Mouse (Mus musculus) limb, embryonic 14.5 days (tissue): ENCODE data around the gene Aoc2. TPM values are rescaled to one million over a fixed set of nuclear protein-coding genes. Genes with fewer than 3 reads are reported as not detected.

ENCODE experiments used
- ATAC-seq: fragments of 200-750 bp; cut with Nextera tagmentation; 2 replicates; pipeline ENCODE4 v1.8.0; 2017; ENCODE audit warnings: low read depth, moderate number of reproducible peaks, moderate TSS enrichment; ENCODE audit not compliant: low FRiP score
- DNase-seq: peaks from one replicate; pipeline ENCODE4 v3.0.0-alpha.2; 2015; ENCODE audit warnings: low spot score
- H3K27ac ChIP-seq: fragments of 300-500 bp; sonication (generic); replicated peaks from 2 replicates; pipeline ENCODE4 v1.5.1; 2014; ENCODE audit warnings: low read depth, mild to moderate bottlenecking, low read length, moderate library complexity, mixed read lengths
- H3K27me3 ChIP-seq: fragments of 300-500 bp; sonication (generic); 2 replicates; pipeline ENCODE4 v1.6.1; 2014; ENCODE audit warnings: low read length, mixed read lengths; ENCODE audit not compliant: control insufficient read depth, insufficient read depth
- H3K36me3 ChIP-seq: fragments of 300-500 bp; sonication (generic); 2 replicates; pipeline ENCODE4 v1.6.1; 2014; ENCODE audit warnings: mild to moderate bottlenecking, low read length, moderate library complexity, mixed read lengths; ENCODE audit not compliant: control insufficient read depth, insufficient read depth
- H3K4me1 ChIP-seq: fragments of 300-500 bp; sonication (generic); 2 replicates; pipeline ENCODE4 v1.6.1; 2014; ENCODE audit warnings: antibody characterized with exemption, low read length, mixed read lengths; ENCODE audit not compliant: control insufficient read depth, insufficient read depth
- H3K4me2 ChIP-seq: fragments of 300-500 bp; sonication (generic); replicated peaks from 2 replicates; pipeline ENCODE4 v1.6.1; 2014; ENCODE audit warnings: low read depth, mild to moderate bottlenecking, low read length, moderate library complexity; ENCODE audit not compliant: severe bottlenecking
- H3K4me3 ChIP-seq: fragments of 300-500 bp; sonication (generic); replicated peaks from 2 replicates; pipeline ENCODE4 v1.5.1; 2014; ENCODE audit warnings: low read length
- H3K9ac ChIP-seq: fragments of 300-500 bp; sonication (generic); 2 replicates; pipeline ENCODE4 v1.6.1; 2014; ENCODE audit warnings: mild to moderate bottlenecking, low read depth, low read length, moderate library complexity; ENCODE audit not compliant: severe bottlenecking
- H3K9me3 ChIP-seq: fragments of 300-500 bp; sonication (generic); 2 replicates; pipeline ENCODE4 v1.6.1; 2016; ENCODE audit warnings: low read length; ENCODE audit not compliant: control insufficient read depth
- POLR2A ChIP-seq: fragments of 200-500 bp; IDR thresholded peaks from 2 replicates; pipeline ENCODE4 v1.8.0; 2012; ENCODE audit warnings: inconsistent platforms, mild to moderate bottlenecking, moderate library complexity, borderline replicate concordance; ENCODE audit not compliant: insufficient read depth, insufficient read length; ENCODE audit errors: extremely low read depth
- WGBS: fragments of 180-500 bp; shearing (Covaris S2); extraction: QIAGEN DNeasy Blood & Tissue Kit; methylation state at CpG from one replicate; pipeline ENCODE4 v1.1.7; 2014; 5-methylcytosine and 5-hydroxymethylcytosine counted together
- microRNA-seq: library from miRNA; unstranded; fragments of <30 nt; microRNA quantifications from one replicate; pipeline ENCODE4, GENCODE M21; 2016
- polyA plus RNA-seq, 2 experiments: library from polyadenylated mRNA; depleted of rRNA in 1 of 2; stranded (reverse) in 1 of 2; unstranded in 1 of 2; fragments of >200 nt; fragmentation: Nextera tagmentation in 1 of 2; extraction: Ambion mirVana in 1 of 2; gene quantifications; 2 replicates each; pipeline versions ENCODE4 v1.2.1 to v1.2.3; 2012 to 2014

The Aoc2 gene
- polyA plus RNA-seq, 2 experiments = 0.84 to 6.2 TPM

GRCm38 (mm10) chr11:101378926-101379325 is 54.1 kb downstream of the Aoc2 start:
- Histone ChIP-seq H3K4me1 (no peaks in the 10 kb centered on the region), H3K4me2 (no peak overlapping the region), H3K27me3 (no peaks in the 10 kb centered on the region), H3K9ac (no peak overlapping the region), H3K9me3 (no peaks in the 10 kb centered on the region), H3K27ac (no peak overlapping the region), H3K4me3 (no peak overlapping the region), H3K36me3 (no peaks in the 10 kb centered on the region)
- 75% methylated on average over 6 of the region's 6 CpGs for WGBS
- no peak for TF ChIP-seq POLR2A
- no peak for ATAC-seq
- DNase-seq = no peak

Small RNA genes within 50 kb of the gene (microRNA-seq; reads per million reads assigned to microRNA genes)
- gene Gm25593 = not detected

Other genes with a start within 250 kb of the Aoc2 start
- gene Hsd17b1, start 246.7 kb upstream of the Aoc2 start, polyA plus RNA-seq (2012; rRNA removed) = 0.23 and 0.42 TPM in 2 replicates
- gene Hsd17b1, start 246.7 kb upstream of the Aoc2 start, polyA plus RNA-seq (2014; fragmentation: Nextera tagmentation; extraction: Ambion mirVana) = not detected in 2 replicates
- gene Coasy, start 242.5 kb upstream of the Aoc2 start, polyA plus RNA-seq (2012; rRNA removed) = 49.1 and 64.3 TPM in 2 replicates
- 41.9 and 43.3 TPM in 2 replicates for gene Coasy, start 242.5 kb upstream of the Aoc2 start, polyA plus RNA-seq (2014; fragmentation: Nextera tagmentation; extraction: Ambion mirVana)
- gene Mlx, start 237.8 kb upstream of the Aoc2 start, polyA plus RNA-seq (2012; rRNA removed) = 40.2 and 61.6 TPM in 2 replicates
- gene Mlx, start 237.8 kb upstream of the Aoc2 start, polyA plus RNA-seq (2014; fragmentation: Nextera tagmentation; extraction: Ambion mirVana) = 42.4 and 44.4 TPM in 2 replicates
- gene Psmc3ip, start 229.6 kb upstream of the Aoc2 start, polyA plus RNA-seq (2012; rRNA removed) = 15.7 and 24.3 TPM in 2 replicates
- gene Psmc3ip, start 229.6 kb upstream of the Aoc2 start, polyA plus RNA-seq (2014; fragmentation: Nextera tagmentation; extraction: Ambion mirVana) = 32.9 and 36.5 TPM in 2 replicates
- 53.6 and 65.4 TPM in 2 replicates for gene Retreg3, start 205.2 kb upstream of the Aoc2 start, polyA plus RNA-seq (2012; rRNA removed)
- gene Retreg3, start 205.2 kb upstream of the Aoc2 start, polyA plus RNA-seq (2014; fragmentation: Nextera tagmentation; extraction: Ambion mirVana) = 11.3 and 12.7 TPM in 2 replicates
- gene Tubg1, start 205.1 kb upstream of the Aoc2 start, polyA plus RNA-seq (2012; rRNA removed) = 32.4 and 36.8 TPM in 2 replicates
- gene Tubg1, start 205.1 kb upstream of the Aoc2 start, polyA plus RNA-seq (2014; fragmentation: Nextera tagmentation; extraction: Ambion mirVana) = 52.5 and 52.7 TPM in 2 replicates
- 6.2 and 7.3 TPM in 2 replicates for gene Tubg2, start 169.2 kb upstream of the Aoc2 start, polyA plus RNA-seq (2012; rRNA removed)
- gene Tubg2, start 169.2 kb upstream of the Aoc2 start, polyA plus RNA-seq (2014; fragmentation: Nextera tagmentation; extraction: Ambion mirVana) = 7.1 and 8.0 TPM in 2 replicates
- gene Cntnap1, start 154.5 kb upstream of the Aoc2 start, polyA plus RNA-seq (2012; rRNA removed) = 1.5 and 2.1 TPM in 2 replicates
- gene Cntnap1, start 154.5 kb upstream of the Aoc2 start, polyA plus RNA-seq (2014; fragmentation: Nextera tagmentation; extraction: Ambion mirVana) = 0.56 and 0.64 TPM in 2 replicates
- gene Plekhh3, start 153.7 kb upstream of the Aoc2 start, polyA plus RNA-seq (2012; rRNA removed) = 17.4 and 20.6 TPM in 2 replicates
- 19.6 and 20.5 TPM in 2 replicates for gene Plekhh3, start 153.7 kb upstream of the Aoc2 start, polyA plus RNA-seq (2014; fragmentation: Nextera tagmentation; extraction: Ambion mirVana)
- gene Ccr10, start 149.6 kb upstream of the Aoc2 start, polyA plus RNA-seq (2012; rRNA removed) = 0.09 and 0.17 TPM in 2 replicates
- 0.11 and 0.41 TPM in 2 replicates for gene Ccr10, start 149.6 kb upstream of the Aoc2 start, polyA plus RNA-seq (2014; fragmentation: Nextera tagmentation; extraction: Ambion mirVana)
- 28.3 and 28.4 TPM in 2 replicates for gene Ezh1, start 98.6 kb upstream of the Aoc2 start, polyA plus RNA-seq (2012; rRNA removed)
- gene Ezh1, start 98.6 kb upstream of the Aoc2 start, polyA plus RNA-seq (2014; fragmentation: Nextera tagmentation; extraction: Ambion mirVana) = 14.4 and 17.0 TPM in 2 replicates
- 89.4 and 108 TPM in 2 replicates for gene Ramp2, start 79.0 kb upstream of the Aoc2 start, polyA plus RNA-seq (2012; rRNA removed)
- 98.9 and 104 TPM in 2 replicates for gene Ramp2, start 79.0 kb upstream of the Aoc2 start, polyA plus RNA-seq (2014; fragmentation: Nextera tagmentation; extraction: Ambion mirVana)
- gene Vps25, start 71.4 kb upstream of the Aoc2 start, polyA plus RNA-seq (2012; rRNA removed) = 70.3 and 71.7 TPM in 2 replicates
- gene Vps25, start 71.4 kb upstream of the Aoc2 start, polyA plus RNA-seq (2014; fragmentation: Nextera tagmentation; extraction: Ambion mirVana) = 120 and 124 TPM in 2 replicates
- 14.9 and 18.4 TPM in 2 replicates for gene Wnk4, start 64.5 kb upstream of the Aoc2 start, polyA plus RNA-seq (2012; rRNA removed)
- gene Wnk4, start 64.5 kb upstream of the Aoc2 start, polyA plus RNA-seq (2014; fragmentation: Nextera tagmentation; extraction: Ambion mirVana) = 9.9 and 10.7 TPM in 2 replicates
- gene Cntd1, start 46.1 kb upstream of the Aoc2 start, polyA plus RNA-seq (2012; rRNA removed) = 1.1 and 1.6 TPM in 2 replicates
- 0.61 and 0.93 TPM in 2 replicates for gene Cntd1, start 46.1 kb upstream of the Aoc2 start, polyA plus RNA-seq (2014; fragmentation: Nextera tagmentation; extraction: Ambion mirVana)
- 110 and 183 TPM in 2 replicates for gene Coa3, start 45.9 kb upstream of the Aoc2 start, polyA plus RNA-seq (2012; rRNA removed)
- gene Coa3, start 45.9 kb upstream of the Aoc2 start, polyA plus RNA-seq (2014; fragmentation: Nextera tagmentation; extraction: Ambion mirVana) = 182 and 187 TPM in 2 replicates
- 86.5 and 100 TPM in 2 replicates for gene Becn1, start 22.8 kb upstream of the Aoc2 start, polyA plus RNA-seq (2012; rRNA removed)
- gene Becn1, start 22.8 kb upstream of the Aoc2 start, polyA plus RNA-seq (2014; fragmentation: Nextera tagmentation; extraction: Ambion mirVana) = 118 and 135 TPM in 2 replicates
- 128 and 142 TPM in 2 replicates for gene Psme3, start 8.8 kb upstream of the Aoc2 start, polyA plus RNA-seq (2012; rRNA removed)
- gene Psme3, start 8.8 kb upstream of the Aoc2 start, polyA plus RNA-seq (2014; fragmentation: Nextera tagmentation; extraction: Ambion mirVana) = 105 TPM in 2 replicates
- gene Aoc3, start 5.5 kb downstream of the Aoc2 start, polyA plus RNA-seq (2012; rRNA removed) = 3.1 TPM in 2 replicates
- 0.68 and 1.0 TPM in 2 replicates for gene Aoc3, start 5.5 kb downstream of the Aoc2 start, polyA plus RNA-seq (2014; fragmentation: Nextera tagmentation; extraction: Ambion mirVana)
- gene G6pc, start 42.5 kb downstream of the Aoc2 start, polyA plus RNA-seq (2012; rRNA removed) = not detected in 2 replicates
- gene G6pc, start 42.5 kb downstream of the Aoc2 start, polyA plus RNA-seq (2014; fragmentation: Nextera tagmentation; extraction: Ambion mirVana) = not detected in 2 replicates
- 39.3 and 41.1 TPM in 2 replicates for gene Aarsd1, start 92.6 kb downstream of the Aoc2 start, polyA plus RNA-seq (2012; rRNA removed)
- 62.8 and 63.2 TPM in 2 replicates for gene Aarsd1, start 92.6 kb downstream of the Aoc2 start, polyA plus RNA-seq (2014; fragmentation: Nextera tagmentation; extraction: Ambion mirVana)
- gene Gm27029, start 99.7 kb downstream of the Aoc2 start, polyA plus RNA-seq (2012; rRNA removed) = 1.3 and 4.2 TPM in 2 replicates
- gene Gm27029, start 99.7 kb downstream of the Aoc2 start, polyA plus RNA-seq (2014; fragmentation: Nextera tagmentation; extraction: Ambion mirVana) = 11.8 and 12.1 TPM in 2 replicates
- 19.3 and 20.6 TPM in 2 replicates for gene Rundc1, start 100.0 kb downstream of the Aoc2 start, polyA plus RNA-seq (2012; rRNA removed)
- gene Rundc1, start 100.0 kb downstream of the Aoc2 start, polyA plus RNA-seq (2014; fragmentation: Nextera tagmentation; extraction: Ambion mirVana) = 17.6 and 17.8 TPM in 2 replicates
- 23.7 and 27.5 TPM in 2 replicates for gene Ptges3l, start 100.3 kb downstream of the Aoc2 start, polyA plus RNA-seq (2012; rRNA removed)
- 13.9 and 20.5 TPM in 2 replicates for gene Ptges3l, start 100.3 kb downstream of the Aoc2 start, polyA plus RNA-seq (2014; fragmentation: Nextera tagmentation; extraction: Ambion mirVana)
- gene Rpl27, start 117.2 kb downstream of the Aoc2 start, polyA plus RNA-seq (2012; rRNA removed) = 1,216 and 1,303 TPM in 2 replicates
- 384 and 422 TPM in 2 replicates for gene Rpl27, start 117.2 kb downstream of the Aoc2 start, polyA plus RNA-seq (2014; fragmentation: Nextera tagmentation; extraction: Ambion mirVana)
- gene Ifi35, start 123.3 kb downstream of the Aoc2 start, polyA plus RNA-seq (2012; rRNA removed) = 13.1 and 15.2 TPM in 2 replicates
- gene Ifi35, start 123.3 kb downstream of the Aoc2 start, polyA plus RNA-seq (2014; fragmentation: Nextera tagmentation; extraction: Ambion mirVana) = 16.1 and 16.7 TPM in 2 replicates
- 20.7 and 21.8 TPM in 2 replicates for gene Rnd2, start 139.9 kb downstream of the Aoc2 start, polyA plus RNA-seq (2012; rRNA removed)
- gene Rnd2, start 139.9 kb downstream of the Aoc2 start, polyA plus RNA-seq (2014; fragmentation: Nextera tagmentation; extraction: Ambion mirVana) = 8.4 and 10.4 TPM in 2 replicates
- 88.0 and 96.1 TPM in 2 replicates for gene Vat1, start 141.2 kb downstream of the Aoc2 start, polyA plus RNA-seq (2012; rRNA removed)
- 56.1 and 63.3 TPM in 2 replicates for gene Vat1, start 141.2 kb downstream of the Aoc2 start, polyA plus RNA-seq (2014; fragmentation: Nextera tagmentation; extraction: Ambion mirVana)
- gene Brca1, start 226.9 kb downstream of the Aoc2 start, polyA plus RNA-seq (2012; rRNA removed) = 8.7 and 9.9 TPM in 2 replicates
- 10.7 and 11.6 TPM in 2 replicates for gene Brca1, start 226.9 kb downstream of the Aoc2 start, polyA plus RNA-seq (2014; fragmentation: Nextera tagmentation; extraction: Ambion mirVana)
- gene Nbr1, start 227.1 kb downstream of the Aoc2 start, polyA plus RNA-seq (2012; rRNA removed) = 82.7 and 93.1 TPM in 2 replicates
- 62.8 and 71.3 TPM in 2 replicates for gene Nbr1, start 227.1 kb downstream of the Aoc2 start, polyA plus RNA-seq (2014; fragmentation: Nextera tagmentation; extraction: Ambion mirVana)